Mouse (Mus musculus) heart, postnatal 10 days (tissue): ENCODE measurements around the gene Rbfox3. TPM values are rescaled to one million over a fixed set of nuclear protein-coding genes. Genes with fewer than 3 reads are reported as not detected.

ENCODE experiments used
- DNase-seq, 2 experiments: peaks; one replicate each; pipeline ENCODE4 v3.0.0; 2021
- intact Hi-C: fragments of 180-260 bp; cut with DNase I; formaldehyde crosslinking; loops from one replicate; pipeline ENCODE4 v1.15.1; 2025
- total RNA-seq, 2 experiments: library from RNA; stranded (reverse); gene quantifications; 2 replicates each; pipeline ENCODE4 v1.2.3; 2021

The Rbfox3 gene
- total RNA-seq, 2 experiments from 2014 or later = 0.36 TPM; not detected in 1

- intact Hi-C loops = no loop called here
These were observed 4.5 kb downstream of the Rbfox3 start for GRCm38 (mm10) chr11:118906824-118907470.

GRCm38 (mm10) chr11:118906131-118906823, 5.1 kb downstream of the Rbfox3 start:
- intact Hi-C loops = no loop called here
- peak; percentile 23 to 30 for DNase-seq

More at GRCm38 (mm10) chr11:118906824-118907470, 4.5 kb downstream of the Rbfox3 start:
- DNase-seq = no peak

GRCm38 (mm10) chr11:118905656-118906055, 5.7 kb downstream of the Rbfox3 start:
- no peak for DNase-seq
- intact Hi-C loops = no loop called here

- DNase-seq = no peak
- intact Hi-C loops = no loop called here
These were observed 7.1 kb downstream of the Rbfox3 start for GRCm38 (mm10) chr11:118904253-118904652.

- intact Hi-C loops = no loop called here
- DNase-seq = no peak
These were observed 11.4 kb downstream of the Rbfox3 start for GRCm38 (mm10) chr11:118899771-118900545.

- DNase-seq = no peak
- intact Hi-C loops = no loop called here
These were observed 12.8 kb downstream of the Rbfox3 start for GRCm38 (mm10) chr11:118898643-118899042.

- intact Hi-C loops = no loop called here
- no peak for DNase-seq
These were observed 13.2 kb downstream of the Rbfox3 start for GRCm38 (mm10) chr11:118898156-118898555.

- intact Hi-C loops = no loop called here
- DNase-seq = no peak
These were observed 14.1 kb downstream of the Rbfox3 start for GRCm38 (mm10) chr11:118897114-118897841.

- DNase-seq = no peak
- intact Hi-C loops = no loop called here
These were observed 15.2 kb downstream of the Rbfox3 start for GRCm38 (mm10) chr11:118896032-118896675.

- intact Hi-C loops = no loop called here
- DNase-seq = no peak
These were observed 16.6 kb downstream of the Rbfox3 start for GRCm38 (mm10) chr11:118894835-118895234.

GRCm38 (mm10) chr11:118894196-118894595, 17.2 kb downstream of the Rbfox3 start:
- no peak for DNase-seq
- intact Hi-C loops = no loop called here

GRCm38 (mm10) chr11:118892876-118893275, 18.5 kb downstream of the Rbfox3 start:
- intact Hi-C loops = no loop called here
- no peak for DNase-seq

GRCm38 (mm10) chr11:118891516-118891915, 19.9 kb downstream of the Rbfox3 start:
- intact Hi-C loops = no loop called here
- no peak for DNase-seq

- intact Hi-C loops = no loop called here
These were observed 20.4 kb downstream of the Rbfox3 start for GRCm38 (mm10) chr11:118890992-118891398.

GRCm38 (mm10) chr11:118890474-118890873, 20.9 kb downstream of the Rbfox3 start:
- intact Hi-C loops = no loop called here

More at GRCm38 (mm10) chr11:118890992-118891398, 20.4 kb downstream of the Rbfox3 start:
- no peak for DNase-seq

GRCm38 (mm10) chr11:118889500-118889899, 21.9 kb downstream of the Rbfox3 start:
- intact Hi-C loops = no loop called here

More at GRCm38 (mm10) chr11:118890474-118890873, 20.9 kb downstream of the Rbfox3 start:
- no peak for DNase-seq

GRCm38 (mm10) chr11:118888426-118888825, 23.0 kb downstream of the Rbfox3 start:
- intact Hi-C loops = no loop called here
- no peak for DNase-seq

More at GRCm38 (mm10) chr11:118889500-118889899, 21.9 kb downstream of the Rbfox3 start:
- DNase-seq = no peak

GRCm38 (mm10) chr11:118887206-118887605, 24.2 kb downstream of the Rbfox3 start:
- no peak for DNase-seq
- intact Hi-C loops = no loop called here

GRCm38 (mm10) chr11:118886269-118886965, 25.0 kb downstream of the Rbfox3 start:
- intact Hi-C loops = no loop called here
- no peak for DNase-seq
